Mouse (Mus musculus) cerebellum, postnatal 10 days (tissue): ENCODE measurements around the gene Iqch.
"Not testable (repeated sequence)": the region's sequence is repeated elsewhere in the genome, so short reads cannot be mapped to it uniquely, and the experiment has no call there.

Source experiments
- DNase-seq, 2 experiments: peaks; one replicate each; pipeline ENCODE4 v3.0.0; 2021; ENCODE audit warnings: mixed read lengths in 2 of 2

Iqch gene

DNA sequence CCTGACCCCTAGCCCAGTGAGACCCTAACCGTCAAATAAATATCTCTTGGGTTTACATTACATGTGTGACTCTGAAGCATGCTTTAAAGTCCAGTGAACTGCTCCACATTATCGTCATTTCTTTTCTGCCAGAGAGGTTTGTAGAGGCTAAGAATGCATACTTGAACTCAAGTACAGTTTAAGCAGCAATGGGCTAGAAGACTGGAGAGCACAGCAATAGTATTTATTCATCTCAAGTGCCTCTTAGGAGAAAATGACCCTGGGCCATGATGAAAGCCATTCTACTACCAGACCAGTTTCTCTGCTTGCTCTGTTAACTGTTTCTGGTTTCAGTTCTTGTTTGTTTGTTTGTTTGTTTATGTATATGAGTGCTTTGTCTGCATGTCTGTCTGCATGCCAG lies 38.9 kb downstream of the Iqch start:
- DNase-seq = no peak

- peak; percentile 73 to 81 for DNase-seq
Observed at GRCm38 (mm10) chr9:63561931-63562330, 40.4 kb downstream of the Iqch start.

GRCm38 (mm10) chr9:63556933-63557332 lies 45.4 kb downstream of the Iqch start:
- DNase-seq = peak; percentile 61 to 74

DNA sequence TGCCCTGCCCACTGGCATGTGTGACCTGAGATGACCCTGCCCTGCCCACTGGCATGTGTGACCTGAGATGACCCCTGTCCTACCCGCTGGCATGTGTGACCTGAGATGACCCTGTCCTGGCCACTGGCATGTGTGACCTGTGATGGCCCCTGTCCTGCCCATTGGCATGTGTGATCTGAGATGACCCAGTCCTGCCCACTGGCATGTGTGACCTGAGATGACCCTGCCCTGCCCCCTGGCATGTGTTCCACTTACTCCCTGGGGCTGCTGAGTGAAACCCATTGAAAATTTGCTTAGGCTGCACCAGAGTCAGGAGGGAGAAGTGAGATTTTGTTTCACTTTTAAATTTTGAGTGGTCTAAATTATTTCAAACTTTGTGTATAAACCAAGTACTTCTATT lies 46.0 kb downstream of the Iqch start:
- peak in 1 of 2 experiments; percentile 37 for DNase-seq

DNA sequence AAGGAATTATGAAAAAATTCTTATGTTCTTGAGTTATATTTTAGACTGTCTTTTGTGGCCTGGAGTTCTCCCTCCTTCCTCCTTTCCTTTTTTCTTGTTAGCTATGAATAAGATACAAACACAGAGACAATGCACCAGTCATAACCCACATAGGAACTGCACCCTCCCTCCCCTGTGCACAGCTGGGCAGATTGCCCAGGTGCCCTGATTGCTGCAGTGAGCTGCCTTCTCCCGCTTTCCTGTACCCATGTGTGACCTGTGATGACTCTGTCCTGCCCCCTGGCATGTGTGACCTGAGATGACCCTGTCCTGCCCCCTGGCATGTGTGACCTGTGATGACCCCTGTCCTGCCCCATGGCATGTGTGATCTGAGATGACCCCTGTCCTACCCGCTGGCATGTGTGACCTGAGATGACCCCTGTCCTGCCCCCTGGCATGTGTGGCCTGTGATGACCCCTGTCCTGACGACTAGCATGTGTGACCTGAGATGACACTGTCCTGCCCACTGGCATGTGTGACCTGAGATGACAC lies 46.8 kb downstream of the Iqch start:
- DNase-seq = peak in 1 of 2 experiments; percentile 23

- no peak for DNase-seq
Observed at GRCm38 (mm10) chr9:63553628-63554027, 48.7 kb downstream of the Iqch start.

DNA sequence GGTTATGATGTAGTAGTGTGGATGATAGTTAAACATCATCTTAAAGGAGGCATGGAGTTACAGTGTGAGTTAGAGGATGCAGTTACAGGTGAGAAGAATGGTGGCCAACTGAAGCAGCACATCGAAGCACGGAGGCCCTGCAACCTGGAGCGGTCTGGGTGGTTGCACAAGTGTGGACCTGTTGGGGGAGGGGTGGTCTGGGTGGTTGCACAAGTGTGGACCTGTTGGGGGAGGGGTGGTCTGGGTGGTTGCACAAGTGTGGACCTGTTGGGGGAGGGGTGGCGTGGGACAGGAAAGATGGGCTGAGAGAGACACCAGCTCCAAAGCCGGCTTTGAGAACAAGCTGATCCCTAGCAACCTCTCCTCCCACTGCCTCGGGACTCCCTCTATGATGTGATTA lies 51.6 kb downstream of the Iqch start:
- not testable (repeated sequence) for DNase-seq

- DNase-seq = no peak
Observed at GRCm38 (mm10) chr9:63548966-63549365, 53.3 kb downstream of the Iqch start.

- DNase-seq = no peak
Observed at GRCm38 (mm10) chr9:63541926-63542325, 60.4 kb downstream of the Iqch start.

GRCm38 (mm10) chr9:63541301-63541700 lies 61.0 kb downstream of the Iqch start:
- no peak for DNase-seq

DNA sequence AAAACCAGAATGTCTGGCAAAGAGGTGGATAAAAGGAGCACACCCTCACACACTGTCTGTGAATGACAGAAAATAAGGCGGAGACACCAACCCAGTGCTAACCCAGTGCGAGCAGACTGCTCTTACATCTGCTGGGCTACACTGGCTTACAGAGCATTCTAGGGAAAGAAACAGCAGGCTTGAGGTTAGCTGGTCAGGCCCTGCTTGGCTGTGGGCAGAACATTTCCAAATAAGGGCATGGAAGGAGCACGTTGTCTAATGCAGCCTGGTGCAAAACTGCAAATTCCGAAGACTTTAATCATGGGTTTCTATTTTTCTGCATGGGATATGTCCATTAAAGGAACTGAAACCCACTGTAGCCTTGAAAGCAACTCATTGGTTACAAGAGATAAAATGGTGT lies 64.8 kb downstream of the Iqch start:
- no peak for DNase-seq

DNA sequence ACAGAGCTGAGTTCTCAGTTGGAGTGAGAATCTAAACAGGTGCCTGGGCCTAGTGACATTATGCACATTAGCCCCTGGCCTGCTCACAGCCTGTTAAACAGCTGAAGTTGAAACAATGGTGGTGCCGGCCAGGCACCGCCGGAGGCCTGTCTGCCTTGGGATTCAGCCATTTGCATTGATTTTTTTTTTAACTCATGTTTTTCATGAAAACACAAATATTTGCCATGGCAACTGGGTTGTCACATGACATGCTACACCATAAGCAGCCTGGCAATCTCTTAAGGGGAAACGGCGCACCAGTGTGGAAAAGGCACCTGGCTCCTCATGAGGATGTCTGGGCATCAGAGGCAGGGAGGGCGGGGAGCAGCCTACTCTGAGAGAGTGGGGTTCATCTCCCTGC lies 67.3 kb downstream of the Iqch start:
- DNase-seq = peak; percentile 56 to 67

- peak; percentile 23 to 32 for DNase-seq
Observed at GRCm38 (mm10) chr9:63534371-63534780, 67.9 kb downstream of the Iqch start.

GRCm38 (mm10) chr9:63532966-63533711 lies 69.2 kb downstream of the Iqch start:
- DNase-seq = no peak

DNA sequence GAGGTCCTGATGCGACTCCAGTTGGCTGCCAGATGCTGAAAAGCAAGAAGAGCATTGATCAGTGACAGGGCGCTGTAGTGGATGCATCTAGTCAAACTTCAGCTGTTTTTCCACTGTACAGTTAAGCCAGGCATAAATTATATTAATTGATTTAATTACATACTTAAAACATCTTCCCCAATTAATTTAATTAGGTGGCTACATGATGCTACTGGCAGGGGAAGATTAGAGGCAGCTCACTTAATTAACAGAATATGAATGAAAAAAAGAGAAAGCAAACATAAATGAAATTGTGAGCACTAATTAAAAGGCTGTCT lies 78.4 kb downstream of the Iqch start:
- DNase-seq = no peak

GRCm38 (mm10) chr9:63523251-63523936 lies 78.9 kb downstream of the Iqch start:
- no peak for DNase-seq

DNA sequence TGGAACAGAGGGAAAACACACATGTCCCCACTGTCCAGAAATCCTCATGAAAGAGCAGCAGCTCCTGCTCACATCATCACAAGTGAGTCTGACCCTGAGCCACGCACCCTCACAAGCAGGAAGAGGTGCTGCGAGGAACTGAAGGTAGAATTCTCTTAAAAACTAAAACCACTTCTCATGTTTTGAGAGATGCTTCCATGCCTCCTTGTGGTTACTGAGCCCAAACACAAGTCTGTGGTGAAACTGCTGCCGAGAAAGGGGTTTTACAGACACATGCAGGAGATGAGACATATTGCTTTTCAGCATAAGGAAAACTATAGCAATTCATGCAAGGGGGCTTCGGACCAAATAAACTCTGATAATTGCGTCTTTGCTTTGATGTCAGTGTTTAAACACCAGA lies 89.4 kb downstream of the Iqch start:
- no peak for DNase-seq

DNA sequence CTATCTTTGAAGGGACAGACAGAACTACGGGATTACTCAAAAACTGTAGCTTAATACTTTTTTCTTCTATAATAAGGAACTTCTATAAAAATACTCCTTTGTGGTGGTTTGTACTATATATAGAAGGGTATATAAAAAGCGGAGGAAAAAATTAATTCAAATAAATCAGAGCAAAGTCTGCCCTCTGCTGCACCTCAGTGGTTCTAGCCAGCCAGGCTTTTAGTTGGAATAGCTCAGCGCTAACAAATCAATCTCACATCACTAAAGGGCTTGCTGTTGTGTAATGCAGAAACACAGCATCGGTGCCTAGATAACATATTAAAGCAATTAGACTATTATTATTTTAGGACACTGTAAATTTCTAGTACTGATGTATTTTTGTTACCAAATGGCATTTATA lies 91.3 kb downstream of the Iqch start:
- no peak for DNase-seq

GRCm38 (mm10) chr9:63507110-63507509 lies 95.2 kb downstream of the Iqch start:
- DNase-seq = no peak

DNA sequence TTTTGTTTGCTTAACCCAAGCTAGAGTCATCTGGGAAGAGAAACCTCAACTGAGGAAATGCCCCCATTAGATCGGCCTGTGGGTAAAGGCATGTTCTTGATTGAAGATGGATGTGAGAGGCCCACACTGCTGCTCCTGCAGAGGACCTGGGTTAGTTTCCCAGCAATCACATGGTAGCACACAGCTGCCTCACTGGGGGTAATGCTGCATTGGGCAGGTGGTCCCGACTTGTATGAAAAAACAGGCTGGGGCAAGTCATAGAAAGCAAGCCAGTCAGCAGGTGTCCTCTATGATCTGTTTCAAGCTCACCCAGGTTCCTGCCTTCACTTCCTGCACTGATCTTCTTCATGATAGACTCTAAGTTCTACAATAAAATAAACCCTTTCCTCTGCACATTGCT lies 98.4 kb downstream of the Iqch start:
- DNase-seq = no peak

GRCm38 (mm10) chr9:63501516-63501915 lies 100.8 kb downstream of the Iqch start:
- no peak for DNase-seq

DNA sequence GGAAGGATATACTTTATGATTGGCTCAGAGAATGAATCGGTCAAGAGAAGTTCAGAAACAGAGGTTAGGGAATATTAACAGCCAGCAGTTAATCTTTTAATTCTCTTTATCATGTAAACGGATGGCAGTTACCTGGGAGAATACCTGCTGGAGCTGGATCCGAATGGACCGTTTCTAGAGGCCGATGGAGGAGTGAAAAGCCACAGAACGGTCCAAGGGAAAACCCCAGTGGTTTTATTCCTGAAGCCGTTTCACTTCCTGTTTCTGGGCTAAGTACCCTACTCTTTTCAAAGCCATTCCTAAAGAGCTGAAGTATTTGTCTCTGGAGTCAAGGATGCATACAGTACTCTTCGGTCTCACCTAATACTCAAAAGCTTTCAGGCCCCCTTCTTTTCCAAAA lies 102.4 kb downstream of the Iqch start:
- DNase-seq = no peak

GRCm38 (mm10) chr9:63495786-63496185 lies 106.5 kb downstream of the Iqch start:
- no peak for DNase-seq

GRCm38 (mm10) chr9:63493746-63494145 lies 108.5 kb downstream of the Iqch start:
- no peak for DNase-seq
